Mouse (Mus musculus) olfactory bulb, adult 2 months (tissue): ENCODE measurements around the gene Ttc16. TPM values are rescaled to one million over a fixed set of nuclear protein-coding genes. Genes with fewer than 3 reads are reported as not detected.

ENCODE experiments used
- H3K27ac ChIP-seq: fragments of 200-500 bp; 2 replicates; pipeline ENCODE4 v1.5.1; 2012; ENCODE audit warnings: low read depth, low read length; ENCODE audit not compliant: insufficient read depth
- H3K4me1 ChIP-seq: fragments of 200-500 bp; 2 replicates; pipeline ENCODE4 v1.6.1; 2012; ENCODE audit warnings: low read length; ENCODE audit not compliant: control insufficient read depth, insufficient read depth
- H3K4me3 ChIP-seq: fragments of 200-500 bp; 2 replicates; pipeline ENCODE4 v1.5.1; 2012; ENCODE audit warnings: mild to moderate bottlenecking, low read depth, low read length, moderate library complexity; ENCODE audit not compliant: insufficient read depth
- CTCF ChIP-seq: fragments of 200-500 bp; IDR thresholded peaks from 2 replicates; pipeline ENCODE4 v1.5.1; 2012; ENCODE audit warnings: low read depth, mild to moderate bottlenecking, low read length, moderate library complexity; ENCODE audit not compliant: insufficient read depth
- POLR2A ChIP-seq: fragments of 200-500 bp; IDR thresholded peaks from 2 replicates; pipeline ENCODE4 v1.6.1; 2012; ENCODE audit warnings: mild to moderate bottlenecking, low read depth, low read length, moderate library complexity; ENCODE audit not compliant: insufficient read depth
- WGBS: fragments of 180-500 bp; shearing (Covaris S2); methylation state at CpG from one replicate; pipeline ENCODE4 v1.1.7; 2018; 5-methylcytosine and 5-hydroxymethylcytosine counted together
- polyA plus RNA-seq: library from polyadenylated mRNA; stranded (reverse); fragments of >200 nt; gene quantifications from 2 replicates; pipeline ENCODE4 v1.2.4, GENCODE M21; 2012; ENCODE audit warnings: low replicate concordance; ENCODE audit not compliant: missing spikeins, insufficient read depth, insufficient read length

Ttc16 gene
- polyA plus RNA-seq, 1 experiment: not detected

- WGBS: 13% methylated on average over 3 of the region's 3 CpGs
- Histone ChIP-seq H3K4me1 (peaks cover 7% of the 10 kb centered on the region), H3K27ac (no peak overlapping the region), H3K4me3 (no peak overlapping the region)
- TF ChIP-seq CTCF (peak; percentile 79), POLR2A (no peak)
Observed at GRCm38 (mm10) chr2:32708643-32709042, 66.8 kb downstream of the Ttc16 start.

Other genes starting within 250 kb of the Ttc16 start
- not detected in 2 replicates for gene Fam102a, start 240.3 kb downstream of the Ttc16 start, polyA plus RNA-seq
- not detected in 2 replicates for gene Dpm2, start 204.8 kb downstream of the Ttc16 start, polyA plus RNA-seq
- gene Pip5kl1, start 200.8 kb downstream of the Ttc16 start, polyA plus RNA-seq: not detected in 2 replicates
- gene 9430097D07Rik, start 199.9 kb downstream of the Ttc16 start, polyA plus RNA-seq: not detected in 2 replicates
- gene St6galnac4, start 188.5 kb downstream of the Ttc16 start, polyA plus RNA-seq: not detected in 2 replicates
- gene St6galnac6, start 175.9 kb downstream of the Ttc16 start, polyA plus RNA-seq: not detected in 2 replicates
- not detected in 2 replicates for gene Ak1, start 153.9 kb downstream of the Ttc16 start, polyA plus RNA-seq
- not detected in 2 replicates for gene Eng, start 129.0 kb downstream of the Ttc16 start, polyA plus RNA-seq
- gene Fpgs, start 71.5 kb downstream of the Ttc16 start, polyA plus RNA-seq: not detected in 2 replicates
- gene Cdk9, start 62.6 kb downstream of the Ttc16 start, polyA plus RNA-seq: 509 TPM in 1 of 2 replicates, not detected in the other
- gene Sh2d3c, start 54.6 kb downstream of the Ttc16 start, polyA plus RNA-seq: not detected in 2 replicates
- gene 6330409D20Rik, start 34.6 kb downstream of the Ttc16 start, polyA plus RNA-seq: not detected in 2 replicates
- not detected in 2 replicates for gene Tor2a, start 18.4 kb downstream of the Ttc16 start, polyA plus RNA-seq
- gene Ptrh1, start 153 bp upstream of the Ttc16 start, polyA plus RNA-seq: not detected in 2 replicates
- not detected in 2 replicates for gene Cfap157, start 8.8 kb upstream of the Ttc16 start, polyA plus RNA-seq
- 182 and 623 TPM in 2 replicates for gene Stxbp1, start 71.6 kb upstream of the Ttc16 start, polyA plus RNA-seq
- not detected in 2 replicates for gene Fam129b, start 100.5 kb upstream of the Ttc16 start, polyA plus RNA-seq
- not detected in 2 replicates for gene Rpl12, start 185.9 kb upstream of the Ttc16 start, polyA plus RNA-seq
- not detected in 2 replicates for gene Lrsam1, start 186.0 kb upstream of the Ttc16 start, polyA plus RNA-seq
- gene Slc2a8, start 206.4 kb upstream of the Ttc16 start, polyA plus RNA-seq: not detected in 2 replicates